Mouse (Mus musculus) cortical plate, adult 2 months (tissue): Measurements from ENCODE around the gene Ajuba. TPM values are rescaled to one million over a fixed set of nuclear protein-coding genes. Genes with fewer than 3 reads are reported as not detected.
A peak's percentile ranks its signal among the peaks of the same experiment; 100 is the strongest.

Source experiments
- H3K27ac ChIP-seq: fragments of 200-500 bp; 2 replicates; pipeline ENCODE4 v1.5.1; 2012; ENCODE audit warnings: low read length, control low read depth, inconsistent platforms; ENCODE audit not compliant: insufficient read depth
- H3K4me1 ChIP-seq: fragments of 200-500 bp; 2 replicates; pipeline ENCODE4 v1.6.1; 2011; ENCODE audit warnings: low read length; ENCODE audit not compliant: control insufficient read depth, insufficient read depth
- H3K4me3 ChIP-seq: fragments of 200-500 bp; 2 replicates; pipeline ENCODE4 v1.5.1; 2011; ENCODE audit warnings: mild to moderate bottlenecking, low read length, control low read depth; ENCODE audit not compliant: insufficient read depth
- CTCF ChIP-seq: fragments of 200-500 bp; IDR thresholded peaks from 2 replicates; pipeline ENCODE4 v1.5.1; 2011; ENCODE audit warnings: mild to moderate bottlenecking, control low read depth, low read length; ENCODE audit not compliant: insufficient read depth; ENCODE audit errors: extremely low read depth
- POLR2A ChIP-seq: fragments of 200-500 bp; IDR thresholded peaks from 2 replicates; pipeline ENCODE4 v1.6.1; 2011; ENCODE audit warnings: mild to moderate bottlenecking, low read length, control low read depth; ENCODE audit not compliant: insufficient read depth; ENCODE audit errors: extremely low read depth
- polyA plus RNA-seq: library from polyadenylated mRNA; depleted of rRNA; stranded (reverse); fragments of >200 nt; gene quantifications from 2 replicates; pipeline ENCODE4 v1.2.3, GENCODE M21; 2012

Ajuba gene
- polyA plus RNA-seq, 1 experiment, result 3.0 TPM

DNA sequence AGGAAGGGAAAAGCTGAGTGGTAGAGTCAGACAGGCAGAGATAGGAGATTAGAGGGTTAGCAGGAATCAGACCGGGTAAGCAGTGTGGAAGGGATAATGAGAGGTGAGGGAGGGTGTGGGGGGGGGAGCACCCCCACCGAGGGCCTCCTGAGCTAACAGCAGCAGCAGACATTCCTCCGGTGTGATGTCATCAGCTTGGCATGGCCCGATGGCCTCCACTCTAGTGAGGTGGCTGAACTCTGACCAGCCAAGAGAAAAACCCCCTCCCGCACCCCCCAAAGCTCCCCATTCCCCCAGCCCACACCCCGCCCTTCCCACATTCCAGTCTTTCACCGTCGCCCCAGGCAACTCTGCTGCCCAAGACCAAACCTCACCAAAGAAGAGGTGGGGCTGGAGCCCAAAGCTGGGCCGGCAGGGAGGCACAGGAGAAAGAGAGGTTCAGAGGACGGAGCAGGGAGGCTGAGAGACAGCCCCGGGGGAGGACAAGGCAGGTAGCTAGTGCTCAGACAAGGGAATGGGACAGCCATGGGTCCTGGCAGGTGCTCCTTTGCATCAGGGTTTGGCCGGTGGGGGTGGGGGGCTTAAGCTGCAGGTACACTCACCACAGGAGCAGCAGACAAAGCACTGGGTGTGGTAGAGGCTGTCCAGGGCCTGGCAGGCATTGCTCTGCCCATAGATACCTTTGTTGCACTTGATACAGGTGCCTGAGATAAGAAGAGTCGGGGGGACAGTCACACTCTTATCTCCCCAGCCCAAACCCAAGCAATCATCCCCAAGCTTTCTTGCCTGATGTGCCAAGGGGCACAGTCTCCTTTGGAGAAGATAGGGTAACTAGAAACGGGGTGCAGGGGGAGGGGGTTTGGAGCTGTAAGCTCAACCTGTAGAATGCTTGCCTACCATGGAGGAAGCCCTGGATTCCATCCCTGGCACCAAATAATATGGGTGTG, 4.3 kb downstream of the Ajuba start:
- Histone ChIP-seq H3K4me1 (no peaks in the 10 kb centered on the region), H3K27ac (no peak overlapping the region), H3K4me3 (no peak overlapping the region)
- TF ChIP-seq POLR2A (no peak), CTCF (no peak)

- Histone ChIP-seq H3K4me1 (no peaks in the 10 kb centered on the region), H3K4me3 (no peak overlapping the region), H3K27ac (no peak overlapping the region)
- TF ChIP-seq POLR2A (no peak), CTCF (no peak)
Observed at GRCm38 (mm10) chr14:54572122-54572521, 5.2 kb downstream of the Ajuba start.

DNA sequence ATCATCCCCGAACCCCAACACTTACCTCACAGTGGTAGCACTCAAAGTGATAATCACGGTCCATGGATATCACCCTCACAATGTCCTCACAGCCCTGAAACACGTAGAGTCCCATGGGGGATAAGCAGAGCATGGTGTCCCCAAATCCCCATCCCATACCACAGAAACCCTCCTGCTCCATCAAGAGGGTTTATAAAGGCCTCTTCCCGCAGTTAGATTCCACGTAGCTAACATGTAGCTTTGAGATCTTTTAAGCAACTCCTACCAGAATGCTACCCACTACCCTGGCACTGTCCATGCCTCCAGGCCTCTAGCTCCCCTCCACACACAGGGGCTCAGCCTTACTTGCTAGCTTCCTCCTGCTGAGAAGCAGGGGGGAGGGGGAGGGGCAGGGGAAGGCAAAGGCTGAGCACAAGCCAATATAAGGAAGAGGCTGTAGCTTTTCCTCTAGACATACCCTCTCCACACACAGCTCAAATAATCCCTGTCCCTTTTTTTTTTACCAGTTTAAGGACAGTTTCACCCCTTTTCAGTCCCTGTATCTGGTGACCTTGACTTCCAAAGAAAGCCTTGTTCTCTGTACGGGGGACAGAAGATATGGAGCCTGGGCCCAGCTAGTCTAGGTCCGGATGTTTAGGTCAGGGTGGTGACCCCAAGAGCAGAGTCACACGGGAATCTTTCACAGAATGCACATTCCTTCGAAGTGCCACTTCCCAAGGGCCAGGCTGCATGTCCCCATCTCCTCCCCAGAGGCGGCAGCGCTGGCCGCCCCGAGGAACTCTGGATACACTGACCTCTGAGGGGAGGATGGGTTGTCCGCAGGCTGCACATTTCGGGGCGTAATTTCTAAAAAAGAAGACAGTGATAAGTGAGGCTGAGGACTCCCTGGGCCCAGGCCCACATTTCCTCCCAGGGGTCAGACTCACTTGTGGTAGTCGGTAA, 7.6 kb downstream of the Ajuba start:
- H3K4me1 ChIP-seq, result no peaks in the 10 kb centered on the region
- H3K27ac ChIP-seq, result no peak overlapping the region
- H3K4me3 ChIP-seq, result no peak overlapping the region
- TF ChIP-seq CTCF (no peak), POLR2A (no peak)

GRCm38 (mm10) chr14:54568694-54569414, 8.5 kb downstream of the Ajuba start:
- Histone ChIP-seq H3K27ac (no peak overlapping the region), H3K4me1 (no peaks in the 10 kb centered on the region), H3K4me3 (no peak overlapping the region)
- TF ChIP-seq CTCF, result peak; percentile 84
- TF ChIP-seq POLR2A, result no peak

GRCm38 (mm10) chr14:54560527-54561242, 16.7 kb downstream of the Ajuba start:
- TF ChIP-seq CTCF, result no peak
- TF ChIP-seq POLR2A, result no peak
- no peaks in the 10 kb centered on the region for H3K4me1 ChIP-seq
- H3K4me3 ChIP-seq, result no peak overlapping the region
- no peak overlapping the region for H3K27ac ChIP-seq

GRCm38 (mm10) chr14:54557330-54557729, 20.0 kb downstream of the Ajuba start:
- Histone ChIP-seq H3K4me3 (no peak overlapping the region), H3K4me1 (no peaks in the 10 kb centered on the region), H3K27ac (no peak overlapping the region)
- TF ChIP-seq POLR2A (no peak), CTCF (no peak)

DNA sequence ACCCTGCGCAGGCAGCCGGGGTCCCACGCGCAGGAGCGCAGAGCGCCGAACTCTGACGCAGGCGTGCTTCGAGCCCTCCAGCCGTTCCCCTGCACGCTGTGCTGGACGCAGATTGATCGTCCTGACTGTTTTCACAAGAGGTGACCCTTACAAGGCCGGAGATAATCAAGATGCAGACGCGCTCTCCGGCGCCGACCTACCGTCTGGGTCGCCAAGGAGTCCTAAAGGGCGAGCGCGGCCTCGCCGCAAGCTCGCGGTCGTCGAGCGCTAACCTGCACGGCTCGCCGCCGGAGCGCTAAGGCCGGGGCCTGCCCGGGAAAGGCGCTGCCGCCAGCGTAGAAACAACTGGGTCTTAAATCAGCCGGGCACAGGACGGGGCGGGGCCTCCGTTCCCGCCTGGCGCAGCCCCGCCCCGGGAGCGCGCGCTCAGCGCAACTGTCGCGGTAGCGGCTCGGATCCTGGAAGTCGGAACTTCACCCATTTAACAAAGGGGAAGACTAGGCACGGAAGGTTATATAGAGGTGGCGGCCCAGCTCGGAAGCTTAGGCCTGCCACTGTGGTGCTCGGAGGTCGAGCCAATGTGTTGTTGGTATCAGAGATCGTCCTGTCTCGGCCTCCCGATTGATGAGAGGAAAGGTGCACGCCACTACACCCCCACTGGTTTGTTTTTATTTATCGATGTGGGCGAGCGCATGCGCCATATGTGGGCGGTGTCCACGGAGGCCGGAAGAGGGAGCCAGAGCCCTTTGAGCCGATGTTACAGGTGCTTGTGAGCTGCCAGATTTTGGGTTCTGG, 23.2 kb downstream of the Ajuba start, which contains the start of gene Haus4:
Gene Haus4 (minus strand): TSS at position 642 of the 795 bp plus-strand sequence.
- H3K4me1 ChIP-seq, result no peaks in the 10 kb centered on the region
- TF ChIP-seq POLR2A (0 out of 2 replicates have a peak, but pooled peaks have one; percentile 8), CTCF (peak; percentile 25; the same call in 1 of the 2 replicates)
- peak within 1 kb of the TSS; percentile 50 for H3K4me3 ChIP-seq
- H3K27ac ChIP-seq, result peak within 1 kb of the TSS; percentile 18; the same call in 1 of the 2 replicates

- Histone ChIP-seq H3K27ac (peak overlapping the region; percentile 18; the same call in 1 of the 2 replicates), H3K4me3 (peak overlapping the region; percentile 50), H3K4me1 (no peaks in the 10 kb centered on the region)
- no peak for TF ChIP-seq CTCF
- TF ChIP-seq POLR2A, result no peak
Observed at GRCm38 (mm10) chr14:54553454-54553974, 23.8 kb downstream of the Ajuba start.
